Mouse (Mus musculus) spleen, postnatal 36 days (tissue): ENCODE results near the gene Ubiad1.

Experiments used
- DNase-seq, 2 experiments: peaks; one replicate each; pipeline ENCODE4 v3.0.0; 2022; ENCODE audit warnings: low spot score in 2 of 2, mixed read lengths in 1 of 2

The Ubiad1 gene

DNA sequence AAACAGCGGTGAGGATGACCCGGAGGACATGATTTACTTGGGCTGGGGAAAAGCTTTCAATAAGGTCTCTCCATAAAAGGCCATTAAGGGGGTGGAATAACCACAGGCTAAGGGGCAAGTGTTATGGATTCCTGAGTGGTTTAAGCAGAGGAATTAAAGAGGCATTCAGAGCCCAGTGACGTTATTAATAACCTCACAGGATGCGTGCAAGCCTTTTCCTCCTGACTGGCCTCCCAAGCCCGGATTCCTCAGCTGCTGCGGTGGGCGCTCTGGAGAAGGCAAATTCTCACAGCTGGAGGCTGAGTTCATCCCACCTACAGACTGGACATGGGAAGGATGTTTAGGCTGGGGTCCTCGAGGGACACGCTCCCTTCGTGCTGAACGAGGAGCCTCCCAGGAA, 39.8 kb downstream of the Ubiad1 start:
- no peak for DNase-seq

- no peak for DNase-seq
Measured at GRCm38 (mm10) chr4:148403402-148403801, 41.2 kb downstream of the Ubiad1 start.

- DNase-seq = no peak
Measured at GRCm38 (mm10) chr4:148399437-148400094, 45.0 kb downstream of the Ubiad1 start.

DNA sequence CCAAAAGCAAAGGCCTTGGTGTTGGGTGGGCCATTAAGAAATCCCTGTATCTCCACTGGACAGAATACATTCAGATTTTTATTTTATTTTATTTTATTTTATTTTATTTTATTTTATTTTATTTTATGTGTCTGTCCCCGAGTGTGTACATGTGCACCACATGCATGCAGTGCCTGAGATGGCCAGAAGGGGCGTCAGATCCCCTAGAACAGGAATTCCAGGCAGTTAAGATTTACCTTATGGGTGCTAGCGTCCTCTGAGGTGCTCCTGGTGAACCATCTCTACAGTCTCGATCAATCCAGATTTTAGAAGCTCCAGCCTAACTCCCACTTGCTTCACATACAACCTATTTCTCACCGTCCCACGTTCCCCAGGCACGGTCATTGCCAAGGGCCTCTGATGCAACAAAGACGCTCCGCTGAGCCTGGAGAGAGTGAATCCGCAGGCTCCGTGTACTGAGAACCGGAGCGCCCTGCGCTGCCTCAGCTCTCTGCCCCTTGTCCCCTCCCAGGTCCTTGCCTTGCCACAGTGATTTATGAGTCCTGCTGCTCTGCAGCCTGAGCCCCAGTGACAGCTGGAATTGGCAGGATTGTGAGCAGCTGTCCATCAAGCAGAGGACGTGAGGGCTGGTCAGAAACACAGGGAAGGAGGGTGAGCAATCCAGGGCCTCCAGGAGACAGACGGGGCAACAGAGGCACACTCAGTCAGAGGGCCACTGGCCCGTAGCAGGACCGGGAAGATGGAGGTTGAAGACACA, 46.9 kb downstream of the Ubiad1 start:
- no peak for DNase-seq

DNA sequence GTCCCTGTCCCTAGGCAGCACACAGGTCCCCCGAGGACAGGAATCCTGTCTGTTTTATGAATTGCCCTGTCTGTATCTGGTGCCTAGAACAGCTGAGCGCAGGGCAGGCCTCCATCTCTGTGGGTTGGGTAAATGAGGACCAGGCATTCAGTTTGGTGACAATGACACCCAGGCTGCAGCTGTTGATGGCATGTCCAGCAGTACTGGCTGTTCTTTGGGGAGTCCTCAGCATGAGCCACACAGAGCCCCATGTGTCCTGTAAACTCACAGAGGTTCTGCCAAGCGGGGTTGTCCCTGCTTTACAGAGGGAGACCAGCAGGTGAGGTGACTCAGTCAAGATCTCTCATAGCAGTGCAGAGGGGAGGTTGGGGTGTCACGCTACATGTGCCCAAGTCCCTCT, 47.5 kb downstream of the Ubiad1 start:
- no peak for DNase-seq

DNA sequence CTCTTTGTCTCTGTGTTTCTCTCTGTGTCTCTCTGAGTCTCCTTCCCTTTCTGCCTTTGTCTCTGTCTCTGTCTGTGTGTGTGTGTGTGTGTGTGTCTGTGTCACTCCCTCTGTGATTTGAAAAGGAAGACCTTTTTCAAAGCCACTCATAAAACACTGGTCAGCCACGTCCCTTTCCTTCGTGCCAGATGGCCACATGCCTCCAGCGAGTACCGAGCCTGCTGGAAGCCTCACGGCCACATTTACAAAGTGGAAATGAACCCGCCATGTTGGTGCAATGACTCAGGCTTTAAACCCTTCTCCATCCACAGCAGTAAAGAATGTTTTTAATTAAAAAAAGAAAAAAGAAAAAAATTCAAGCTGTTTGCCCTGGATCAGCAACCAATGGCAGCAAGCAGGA, 48.7 kb downstream of the Ubiad1 start:
- no peak for DNase-seq

DNA sequence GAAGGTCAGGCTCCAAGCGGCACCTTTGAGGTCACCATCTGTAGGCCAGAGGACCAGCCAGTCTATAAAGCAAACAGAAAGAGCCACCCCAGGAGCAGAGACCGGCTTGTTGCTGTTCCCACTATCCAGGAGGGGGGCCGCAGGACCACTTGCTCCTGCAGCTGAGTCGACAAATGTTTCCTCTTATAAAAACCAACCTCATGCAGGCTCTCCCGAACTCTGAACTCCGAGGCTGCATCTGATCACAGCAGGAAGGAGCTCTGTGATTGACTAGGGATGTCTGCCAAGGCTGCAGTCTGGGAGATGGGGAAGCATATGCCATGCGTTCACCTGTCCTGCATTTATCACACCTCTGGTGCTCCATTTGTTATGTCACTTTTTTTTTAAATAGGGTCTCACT, 49.4 kb downstream of the Ubiad1 start:
- no peak for DNase-seq

- DNase-seq = no peak
Measured at GRCm38 (mm10) chr4:148391714-148392310, 52.8 kb downstream of the Ubiad1 start.

DNA sequence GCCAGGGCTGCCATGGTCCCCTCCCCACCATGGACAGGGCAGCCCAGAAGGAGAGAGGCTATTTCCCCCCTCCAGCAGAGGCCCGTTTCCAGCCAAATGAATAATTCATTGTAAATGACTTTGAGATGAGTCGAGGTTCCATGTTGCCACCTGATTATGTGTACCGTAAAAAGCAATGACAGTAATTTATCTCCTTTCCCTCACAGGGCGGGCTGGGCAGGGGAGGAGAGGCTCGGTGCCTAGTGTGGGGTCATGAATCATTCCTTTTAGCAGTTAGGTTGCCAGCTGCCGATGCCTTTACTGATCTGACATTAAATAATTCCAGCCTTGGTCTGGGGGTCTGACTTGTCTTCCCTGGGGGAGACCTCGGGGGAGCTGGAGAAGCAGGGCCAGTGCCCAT, 54.9 kb downstream of the Ubiad1 start:
- DNase-seq = no peak

- no peak for DNase-seq
Measured at GRCm38 (mm10) chr4:148389047-148389446, 55.5 kb downstream of the Ubiad1 start.

DNA sequence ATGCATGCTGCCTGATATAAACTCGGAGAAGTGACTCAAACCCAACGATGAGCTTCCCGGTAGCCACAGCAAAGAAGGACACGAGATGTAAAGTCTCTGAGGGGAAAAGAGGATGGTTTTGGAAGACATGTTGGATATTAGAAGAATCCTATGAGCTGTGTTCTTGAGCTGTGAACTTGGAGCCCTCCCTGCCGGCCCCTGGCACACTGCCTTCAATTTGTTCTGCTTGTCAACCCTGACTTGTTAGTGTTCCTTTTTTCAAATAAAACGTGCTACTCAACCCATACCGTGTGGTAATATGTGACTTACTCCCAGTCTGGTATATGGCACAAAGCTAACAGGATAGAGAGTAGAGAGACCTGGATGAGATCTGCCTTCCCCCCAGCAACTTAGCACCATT, 59.3 kb downstream of the Ubiad1 start:
- no peak for DNase-seq
